Mouse (Mus musculus) liver, embryonic 14.5 days (tissue): Measurements from ENCODE around the gene Slc5a10.

ENCODE experiments used
- CTCF ChIP-seq: IDR thresholded peaks from 2 replicates; pipeline ENCODE4 v1.5.1; 2016; ENCODE audit warnings: antibody characterized with exemption, low read depth, control low read depth
- EP300 ChIP-seq: IDR thresholded peaks from 2 replicates; pipeline ENCODE4 v1.6.1; 2016; ENCODE audit warnings: antibody characterized with exemption, low read depth

DNA sequence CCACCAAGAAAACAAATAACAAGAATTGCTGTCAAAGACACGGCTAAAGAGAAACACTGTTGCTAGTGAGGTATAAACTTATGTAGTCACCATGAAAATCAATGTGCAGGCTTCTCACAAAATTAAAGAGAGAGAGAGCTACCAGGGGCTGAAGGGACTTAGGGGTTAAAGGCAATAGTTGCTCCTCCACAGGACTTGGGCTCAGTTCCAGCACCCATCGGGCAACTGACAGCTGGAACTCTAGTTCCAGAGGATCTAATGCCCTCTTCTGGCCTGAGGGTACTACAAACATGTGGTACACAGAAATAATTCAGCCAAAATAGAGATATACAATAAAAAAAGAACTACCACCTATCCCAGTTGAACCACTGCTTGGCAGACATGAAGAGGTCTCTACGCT, 26.5 kb upstream of the Slc5a10 start:
- TF ChIP-seq CTCF (no peak), EP300 (no peak)
